Comparison of ENCODE assay signal across 35 mouse cellular contexts in the genomic region with DNA sequence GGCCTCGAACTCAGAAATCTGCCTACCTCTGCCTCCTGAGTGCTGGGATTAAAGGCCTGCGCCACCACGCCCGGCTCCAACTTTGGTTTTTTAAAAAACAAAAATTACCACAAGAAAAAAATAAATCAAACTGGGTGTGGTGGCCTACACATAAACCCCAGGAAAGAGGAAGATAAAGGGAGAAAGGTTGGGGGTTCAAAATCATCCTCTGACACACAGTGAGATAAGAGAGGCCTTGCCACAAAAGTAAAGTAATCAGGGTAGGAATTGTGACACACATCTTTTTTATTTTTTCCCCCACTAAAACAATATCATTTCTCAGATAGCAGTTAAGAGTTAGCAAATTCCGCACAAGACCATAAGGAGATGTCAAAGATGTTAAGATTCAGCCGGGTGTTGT. TPM values are rescaled to one million over a fixed set of nuclear protein-coding genes. Genes with fewer than 3 reads are reported as not detected.
"Had no signal": no experiment of that assay in that cellular context is flagged by ENCODE, and none has a peak within 500 bp of the region (broad histone marks: within the 10 kb centered on the region; RNA-seq: fewer than 3 reads in every experiment).

No protein-coding gene starts in this region.

- H3K36me3 ChIP-seq: heart, embryonic 12.5 days; heart, embryonic 13.5 days; heart, embryonic 15.5 days; hindbrain, embryonic 10.5 days; hindbrain, embryonic 12.5 days; hindbrain, embryonic 13.5 days; hindbrain, embryonic 15.5 days; intestine, embryonic 15.5 days; kidney, embryonic 15.5 days had no signal

- H3K4me1 ChIP-seq: heart, embryonic 12.5 days; heart, embryonic 13.5 days; heart, embryonic 15.5 days; hindbrain, embryonic 10.5 days; hindbrain, embryonic 12.5 days; hindbrain, embryonic 13.5 days; hindbrain, embryonic 15.5 days; intestine, embryonic 15.5 days had no signal

- DNase-seq: heart, postnatal 10 days; heart, postnatal 14 days; heart, postnatal 36 days; heart, postnatal 4 days; kidney, adult 11 months; kidney, adult 18-20 months; kidney, adult 2 months; kidney, adult 8-10 months; kidney, adult 9 months; kidney, postnatal 10 days; kidney, postnatal 14 days; kidney, postnatal 25 days; kidney, postnatal 36 days; kidney, postnatal 4 days; layer of hippocampus, adult 9-11 months; layer of hippocampus, postnatal 36 days had no signal

- H3K9ac ChIP-seq: heart, embryonic 12.5 days; heart, embryonic 13.5 days; heart, embryonic 15.5 days; hindbrain, embryonic 12.5 days; hindbrain, embryonic 13.5 days; hindbrain, embryonic 14.5 days; hindbrain, embryonic 15.5 days; intestine, embryonic 15.5 days; kidney, embryonic 15.5 days had no signal

- H3K9me3 ChIP-seq: heart, embryonic 12.5 days; heart, embryonic 13.5 days; heart, embryonic 15.5 days; hindbrain, embryonic 10.5 days; hindbrain, embryonic 12.5 days; hindbrain, embryonic 13.5 days; hindbrain, embryonic 15.5 days; intestine, embryonic 15.5 days; kidney, embryonic 15.5 days had no signal

- H3K27ac ChIP-seq: heart, embryonic 13.5 days; heart, embryonic 15.5 days; hindbrain, embryonic 10.5 days; hindbrain, embryonic 12.5 days; hindbrain, embryonic 13.5 days; hindbrain, embryonic 14.5 days; hindbrain, embryonic 15.5 days; hindbrain, postnatal 0 days; intestine, embryonic 15.5 days; kidney, postnatal 0 days; layer of hippocampus, adult 2 months; left cerebral cortex, adult 2 months had no signal

- H3K4me3 ChIP-seq: heart, embryonic 12.5 days; heart, embryonic 13.5 days; heart, embryonic 15.5 days; hindbrain, embryonic 10.5 days; hindbrain, embryonic 12.5 days; hindbrain, embryonic 13.5 days; hindbrain, embryonic 15.5 days; intestine, embryonic 15.5 days; kidney, embryonic 15.5 days; layer of hippocampus, adult 2 months; left cerebral cortex, adult 2 months had no signal

- H3K27me3 ChIP-seq: heart, embryonic 12.5 days; heart, embryonic 13.5 days; heart, embryonic 15.5 days; hindbrain, embryonic 12.5 days; hindbrain, embryonic 13.5 days; hindbrain, embryonic 15.5 days; intestine, embryonic 15.5 days; kidney, embryonic 15.5 days had no signal

RNA-seq across cellular contexts. Expression of gene Sp7, which starts 16.7 kb away (rescaled TPM):
- total RNA-seq: heart, postnatal 10 days; heart, postnatal 14 days; heart, postnatal 25 days; heart, postnatal 36 days; heart, postnatal 4 days; hematopoietic stem cell, adult 5-6 weeks had no signal
- polyA plus RNA-seq: heart, postnatal 0 days; inflammation-experienced regulatory T-cells, adult 6 months; large intestine, adult 2 months had no signal
